Mouse (Mus musculus) midbrain, embryonic 14.5 days (tissue): ENCODE measurements around the gene Creg2. TPM values are rescaled to one million over a fixed set of nuclear protein-coding genes. Genes with fewer than 3 reads are reported as not detected.

Experiments
- ATAC-seq: fragments of 200-750 bp; cut with Nextera tagmentation; 2 replicates; pipeline ENCODE4 v1.8.0; 2017; ENCODE audit warnings: moderate number of reproducible peaks, moderate library complexity; ENCODE audit not compliant: low FRiP score, low TSS enrichment
- DNase-seq: peaks from one replicate; pipeline ENCODE4 v3.0.0-alpha.2; 2015
- H3K27ac ChIP-seq: fragments of 300-500 bp; sonication (generic); replicated peaks from 2 replicates; pipeline ENCODE4 v1.5.1; 2014; ENCODE audit warnings: mild to moderate bottlenecking, low read depth, low read length, moderate library complexity
- H3K27me3 ChIP-seq: fragments of 300-500 bp; sonication (generic); 2 replicates; pipeline ENCODE4 v1.6.1; 2014; ENCODE audit warnings: low read length, control low read depth, mixed read lengths; ENCODE audit not compliant: control insufficient read depth, insufficient read depth
- H3K36me3 ChIP-seq: fragments of 300-500 bp; sonication (generic); 2 replicates; pipeline ENCODE4 v1.6.1; 2014; ENCODE audit warnings: low read length, control low read depth; ENCODE audit not compliant: control insufficient read depth, insufficient read depth
- H3K4me1 ChIP-seq: fragments of 300-500 bp; sonication (generic); 2 replicates; pipeline ENCODE4 v1.6.1; 2014; ENCODE audit warnings: mild to moderate bottlenecking, antibody characterized with exemption, low read length, control low read depth; ENCODE audit not compliant: control insufficient read depth, insufficient read depth
- H3K4me2 ChIP-seq: fragments of 300-500 bp; sonication (generic); 2 replicates; pipeline ENCODE4 v1.6.1; 2014; ENCODE audit warnings: mild to moderate bottlenecking, low read length, moderate library complexity
- H3K4me3 ChIP-seq: fragments of 300-500 bp; sonication (generic); replicated peaks from 2 replicates; pipeline ENCODE4 v1.5.1; 2014; ENCODE audit warnings: low read depth, low read length
- H3K9ac ChIP-seq: fragments of 300-500 bp; sonication (generic); replicated peaks from 2 replicates; pipeline ENCODE4 v1.6.1; 2014; ENCODE audit warnings: mild to moderate bottlenecking, low read length, moderate library complexity
- H3K9me3 ChIP-seq: fragments of 300-500 bp; sonication (generic); 2 replicates; pipeline ENCODE4 v1.6.1; 2016; ENCODE audit warnings: low read length, control low read depth, mixed read lengths; ENCODE audit not compliant: control insufficient read depth
- WGBS: fragments of 180-500 bp; shearing (Covaris S2); extraction: QIAGEN DNeasy Blood & Tissue Kit; methylation state at CpG from one replicate; pipeline ENCODE4 v1.1.7; 2014; 5-methylcytosine and 5-hydroxymethylcytosine counted together
- polyA plus RNA-seq: library from polyadenylated mRNA; unstranded; fragments of >200 nt; fragmentation: Nextera tagmentation; extraction: Ambion mirVana; gene quantifications from 2 replicates; pipeline ENCODE4 v1.2.1, GENCODE M21; 2014

Creg2 gene
- 4.2 and 5.8 TPM in 2 replicates for polyA plus RNA-seq

- Histone ChIP-seq H3K4me1 (peaks cover 7% of the 10 kb centered on the region; the same call in 1 of the 2 replicates), H3K27me3 (no peaks in the 10 kb centered on the region), H3K4me3 (peak within 1 kb of the TSS; percentile 62), H3K36me3 (no peaks in the 10 kb centered on the region), H3K27ac (peak within 1 kb of the TSS; percentile 76), H3K9me3 (no peaks in the 10 kb centered on the region), H3K9ac (peak within 1 kb of the TSS; percentile 72), H3K4me2 (peak within 1 kb of the TSS; percentile 98)
- no peak for DNase-seq
- no peak; the same call in 1 of the 2 replicates for ATAC-seq
- 37% methylated on average over 9 of the region's 9 CpGs for WGBS
Measured at GRCm38 (mm10) chr1:39651241-39651548, at the start of gene Creg2. TSS of gene Creg2 (minus strand) at chr1:39651474.

GRCm38 (mm10) chr1:39700599-39701273, 49.5 kb upstream of the Creg2 start:
- Histone ChIP-seq H3K9me3 (no peaks in the 10 kb centered on the region), H3K27ac (peak overlapping the region; percentile 52; the same call in 1 of the 2 replicates), H3K4me3 (no peak overlapping the region), H3K36me3 (no peaks in the 10 kb centered on the region), H3K27me3 (no peaks in the 10 kb centered on the region), H3K9ac (no peak overlapping the region), H3K4me1 (peaks cover 23% of the 10 kb centered on the region), H3K4me2 (peak overlapping the region; percentile 29; the same call in 1 of the 2 replicates)
- no peak for DNase-seq
- WGBS = 9% methylated on average over 7 of the region's 7 CpGs
- ATAC-seq = 0 out of 2 replicates have a peak, but pooled peaks have one; percentile 9

- WGBS = 37% methylated on average over 6 of the region's 6 CpGs
- ATAC-seq = no peak
- Histone ChIP-seq H3K36me3 (no peaks in the 10 kb centered on the region), H3K27ac (no peak overlapping the region), H3K9ac (no peak overlapping the region), H3K4me2 (no peak overlapping the region), H3K27me3 (no peaks in the 10 kb centered on the region), H3K4me3 (no peak overlapping the region), H3K4me1 (peaks cover 28% of the 10 kb centered on the region), H3K9me3 (no peaks in the 10 kb centered on the region)
- no peak for DNase-seq
Measured at GRCm38 (mm10) chr1:39698456-39698855, 47.2 kb upstream of the Creg2 start.

- ATAC-seq (no peak), DNase-seq (no peak)
- Histone ChIP-seq H3K4me2 (no peak overlapping the region), H3K4me3 (no peak overlapping the region), H3K9me3 (no peaks in the 10 kb centered on the region), H3K27ac (no peak overlapping the region), H3K36me3 (no peaks in the 10 kb centered on the region), H3K9ac (no peak overlapping the region), H3K27me3 (no peaks in the 10 kb centered on the region), H3K4me1 (peaks cover 5% of the 10 kb centered on the region; the same call in 1 of the 2 replicates)
- 38% methylated on average over 4 of the region's 4 CpGs for WGBS
Measured at GRCm38 (mm10) chr1:39695198-39695597, 43.9 kb upstream of the Creg2 start.

- Histone ChIP-seq H3K9ac (no peak overlapping the region), H3K4me1 (peaks cover 5% of the 10 kb centered on the region; the same call in 1 of the 2 replicates), H3K36me3 (no peaks in the 10 kb centered on the region), H3K9me3 (no peaks in the 10 kb centered on the region), H3K27ac (no peak overlapping the region), H3K4me2 (no peak overlapping the region), H3K4me3 (no peak overlapping the region), H3K27me3 (no peaks in the 10 kb centered on the region)
- ATAC-seq = no peak
- no peak for DNase-seq
- WGBS = 43% methylated on average over 7 of the region's 7 CpGs
Measured at GRCm38 (mm10) chr1:39694756-39695155, 43.5 kb upstream of the Creg2 start.

- H3K27me3 ChIP-seq = no peaks in the 10 kb centered on the region
- no peak overlapping the region for H3K4me3 ChIP-seq
- no peaks in the 10 kb centered on the region for H3K36me3 ChIP-seq
- no peak for DNase-seq
- no peak overlapping the region for H3K27ac ChIP-seq
- H3K9me3 ChIP-seq = no peaks in the 10 kb centered on the region
- peaks cover 5% of the 10 kb centered on the region; the same call in 1 of the 2 replicates for H3K4me1 ChIP-seq
- WGBS = 77% methylated on average over 3 of the region's 3 CpGs
- no peak overlapping the region for H3K4me2 ChIP-seq
- no peak for ATAC-seq
- no peak overlapping the region for H3K9ac ChIP-seq
Measured at GRCm38 (mm10) chr1:39691974-39692373, 40.7 kb upstream of the Creg2 start.

- Histone ChIP-seq H3K27me3 (no peaks in the 10 kb centered on the region), H3K4me3 (no peak overlapping the region), H3K36me3 (no peaks in the 10 kb centered on the region), H3K27ac (no peak overlapping the region), H3K4me2 (no peak overlapping the region), H3K9me3 (no peaks in the 10 kb centered on the region), H3K9ac (no peak overlapping the region), H3K4me1 (peaks cover 8% of the 10 kb centered on the region)
- WGBS = 57% methylated on average over 4 of the region's 4 CpGs
- DNase-seq (no peak), ATAC-seq (no peak)
Measured at GRCm38 (mm10) chr1:39691061-39691460, 39.8 kb upstream of the Creg2 start.

- Histone ChIP-seq H3K27ac (no peak overlapping the region), H3K36me3 (no peaks in the 10 kb centered on the region), H3K4me3 (no peak overlapping the region), H3K4me1 (peaks cover 3% of the 10 kb centered on the region; the same call in 1 of the 2 replicates), H3K4me2 (no peak overlapping the region), H3K27me3 (no peaks in the 10 kb centered on the region), H3K9me3 (no peaks in the 10 kb centered on the region), H3K9ac (no peak overlapping the region)
- ATAC-seq (no peak), DNase-seq (no peak)
- 77% methylated on average over 6 of the region's 6 CpGs for WGBS
Measured at GRCm38 (mm10) chr1:39688573-39688972, 37.3 kb upstream of the Creg2 start.

GRCm38 (mm10) chr1:39687279-39687678, 36.0 kb upstream of the Creg2 start:
- Histone ChIP-seq H3K4me3 (no peak overlapping the region), H3K9ac (no peak overlapping the region), H3K36me3 (no peaks in the 10 kb centered on the region), H3K4me2 (no peak overlapping the region), H3K27me3 (no peaks in the 10 kb centered on the region), H3K4me1 (peaks cover 3% of the 10 kb centered on the region; the same call in 1 of the 2 replicates), H3K9me3 (no peaks in the 10 kb centered on the region), H3K27ac (no peak overlapping the region)
- no peak for DNase-seq
- 80% methylated on average over 9 of the region's 9 CpGs for WGBS
- no peak for ATAC-seq
